Mouse (Mus musculus): ENCODE measurements around the gene Boll. TPM values are rescaled to one million over a fixed set of nuclear protein-coding genes. Genes with fewer than 3 reads are reported as not detected.

Gene Boll
- total RNA-seq, 1 experiment from 2014 or later, result not detected

- ATAC-seq (replicated peaks; ENCODE audit: insufficient number of reproducible peaks, low FRiP score, low TSS enrichment, poor library complexity, severe bottlenecking), result no peak
Observed at GRCm38 (mm10) chr1:55264385-55264784, 98.9 kb downstream of the Boll start.

- ATAC-seq (replicated peaks; ENCODE audit: insufficient number of reproducible peaks, low FRiP score, low TSS enrichment, poor library complexity, severe bottlenecking), result no peak
Observed at GRCm38 (mm10) chr1:55246374-55246773, 116.9 kb downstream of the Boll start.

GRCm38 (mm10) chr1:55239237-55239636 lies 124.0 kb downstream of the Boll start:
- ATAC-seq (replicated peaks; ENCODE audit: insufficient number of reproducible peaks, low FRiP score, low TSS enrichment, poor library complexity, severe bottlenecking), result 0 out of 2 replicates have a peak, but pooled peaks have one; percentile 46

GRCm38 (mm10) chr1:55238496-55238895 lies 124.8 kb downstream of the Boll start:
- no peak for ATAC-seq (replicated peaks; ENCODE audit: insufficient number of reproducible peaks, low FRiP score, low TSS enrichment, poor library complexity, severe bottlenecking)

GRCm38 (mm10) chr1:55237643-55238161 lies 125.6 kb downstream of the Boll start:
- peak; percentile 10 for ATAC-seq (replicated peaks; ENCODE audit: insufficient number of reproducible peaks, low FRiP score, low TSS enrichment, poor library complexity, severe bottlenecking)

GRCm38 (mm10) chr1:55236890-55237642 lies 126.2 kb downstream of the Boll start, which contains the start of gene Mars2:
TSS of gene Mars2 (plus strand) at chr1:55237177.
- ATAC-seq (replicated peaks; ENCODE audit: insufficient number of reproducible peaks, low FRiP score, low TSS enrichment, poor library complexity, severe bottlenecking), result peak; percentile 82

GRCm38 (mm10) chr1:55236487-55236886 lies 126.8 kb downstream of the Boll start:
- ATAC-seq (replicated peaks; ENCODE audit: insufficient number of reproducible peaks, low FRiP score, low TSS enrichment, poor library complexity, severe bottlenecking), result no peak

- no peak for ATAC-seq (replicated peaks; ENCODE audit: insufficient number of reproducible peaks, low FRiP score, low TSS enrichment, poor library complexity, severe bottlenecking)
Observed at GRCm38 (mm10) chr1:55234910-55235520, 128.3 kb downstream of the Boll start.

- ATAC-seq (replicated peaks; ENCODE audit: insufficient number of reproducible peaks, low FRiP score, low TSS enrichment, poor library complexity, severe bottlenecking), result no peak
Observed at GRCm38 (mm10) chr1:55228256-55228884, 134.9 kb downstream of the Boll start.

GRCm38 (mm10) chr1:55227376-55227775 lies 135.9 kb downstream of the Boll start:
- no peak for ATAC-seq (replicated peaks; ENCODE audit: insufficient number of reproducible peaks, low FRiP score, low TSS enrichment, poor library complexity, severe bottlenecking)

GRCm38 (mm10) chr1:55226011-55226857 lies 137.0 kb downstream of the Boll start, which contains the start of gene Rftn2:
TSS of gene Rftn2 (minus strand) at chr1:55226782.
- ATAC-seq (replicated peaks; ENCODE audit: insufficient number of reproducible peaks, low FRiP score, low TSS enrichment, poor library complexity, severe bottlenecking), result no peak

GRCm38 (mm10) chr1:55225398-55225797 lies 137.9 kb downstream of the Boll start:
- ATAC-seq (replicated peaks; ENCODE audit: insufficient number of reproducible peaks, low FRiP score, low TSS enrichment, poor library complexity, severe bottlenecking), result no peak

GRCm38 (mm10) chr1:55224111-55224510 lies 139.2 kb downstream of the Boll start:
- ATAC-seq (replicated peaks; ENCODE audit: insufficient number of reproducible peaks, low FRiP score, low TSS enrichment, poor library complexity, severe bottlenecking), result no peak

- no peak for ATAC-seq (replicated peaks; ENCODE audit: insufficient number of reproducible peaks, low FRiP score, low TSS enrichment, poor library complexity, severe bottlenecking)
Observed at GRCm38 (mm10) chr1:55223026-55223425, 140.2 kb downstream of the Boll start.

GRCm38 (mm10) chr1:55221352-55221751 lies 141.9 kb downstream of the Boll start:
- no peak for ATAC-seq (replicated peaks; ENCODE audit: insufficient number of reproducible peaks, low FRiP score, low TSS enrichment, poor library complexity, severe bottlenecking)

- ATAC-seq (replicated peaks; ENCODE audit: insufficient number of reproducible peaks, low FRiP score, low TSS enrichment, poor library complexity, severe bottlenecking), result no peak
Observed at GRCm38 (mm10) chr1:55217191-55217590, 146.1 kb downstream of the Boll start.

- ATAC-seq (replicated peaks; ENCODE audit: insufficient number of reproducible peaks, low FRiP score, low TSS enrichment, poor library complexity, severe bottlenecking), result peak; percentile 96
Observed at GRCm38 (mm10) chr1:55215185-55215813, 148.0 kb downstream of the Boll start.

GRCm38 (mm10) chr1:55213936-55214335 lies 149.3 kb downstream of the Boll start:
- ATAC-seq (replicated peaks; ENCODE audit: insufficient number of reproducible peaks, low FRiP score, low TSS enrichment, poor library complexity, severe bottlenecking), result no peak

Measured in monocyte, adult 5-6 weeks (primary cell).